27 mouse cellular contexts compared by ENCODE assay signal in genomic region chr9:94053229-94053628, GRCm38 (mm10).
DNase-seq lines count a peak whose midpoint lies in the region; ATAC-seq and TF ChIP-seq lines count a peak whose summit lies in the region.
"Had no signal": no experiment of that assay in that cellular context is flagged by ENCODE, and none has a peak within 500 bp of the region (broad histone marks: within the 10 kb centered on the region; RNA-seq: fewer than 3 reads in every experiment).

No protein-coding gene starts in this region.

- no peak overlapping the region for H3K4me2 ChIP-seq in lung, embryonic 14.5 days
- H3K4me2 ChIP-seq in myocyte (ENCODE audit: low read depth): no peak overlapping the region
- H3K4me2 ChIP-seq: forebrain, embryonic 13.5 days; heart, embryonic 13.5 days; hindbrain, embryonic 15.5 days; limb, embryonic 13.5 days; liver, embryonic 12.5 days; neural tube, embryonic 13.5 days had no signal

- H3K79me2 ChIP-seq in myocyte (ENCODE audit: control insufficient read depth, insufficient read depth): no peaks in the 10 kb centered on the region

- intact Hi-C loops in left cerebral cortex, postnatal 14 days (cut with DNase I): no loop called here

- H3K36me3 ChIP-seq in lung, embryonic 14.5 days (ENCODE audit: insufficient read depth): no peaks in the 10 kb centered on the region
- no peaks in the 10 kb centered on the region for H3K36me3 ChIP-seq in myocyte (ENCODE audit: control insufficient read depth, insufficient read depth)
- H3K36me3 ChIP-seq: heart, embryonic 13.5 days; hindbrain, embryonic 15.5 days; limb, embryonic 13.5 days; liver, embryonic 12.5 days; neural tube, embryonic 13.5 days had no signal

- POLR2A ChIA-PET in Patski (lab: Charles Lee): no interaction called here

- ATAC-seq in frontal cortex, adult (ENCODE audit: low TSS enrichment): 0 out of 2 replicates have a peak, but pooled peaks have one; percentile 34
- ATAC-seq in lung, embryonic 14.5 days (ENCODE audit: insufficient read depth): no peak
- no peak for ATAC-seq in Patski
- ATAC-seq: forebrain, embryonic 13.5 days; inflammation-experienced regulatory T-cells, adult 6 months; liver, embryonic 12.5 days; midbrain, embryonic 16.5 days had no signal

- no peaks in the 10 kb centered on the region for H3K9me3 ChIP-seq in lung, embryonic 14.5 days (ENCODE audit: low read depth, low read length)
- H3K9me3 ChIP-seq: forebrain, embryonic 13.5 days; heart, embryonic 13.5 days; hindbrain, embryonic 15.5 days; limb, embryonic 13.5 days; liver, embryonic 12.5 days; neural tube, embryonic 13.5 days had no signal

- H3K4me1 ChIP-seq in lung, embryonic 14.5 days (ENCODE audit: insufficient read depth): no peaks in the 10 kb centered on the region
- H3K4me1 ChIP-seq: forebrain, embryonic 13.5 days; heart, embryonic 13.5 days; hindbrain, embryonic 15.5 days; liver, embryonic 12.5 days; neural tube, embryonic 13.5 days had no signal

- in situ Hi-C loops in Patski (cut with MboI; ENCODE audit: low pct_unique_long_range_greater_than_20kb): no loop called here

- peak; percentile 16; the same call in 1 of the 2 replicates for TF ChIP-seq CTCF in lung, embryonic 14.5 days (IDR thresholded peaks at IDR 0.05; ENCODE audit: low read depth)
- TF ChIP-seq CTCF in Patski (IDR thresholded peaks at IDR 0.05): peak; percentile 20

- H3ac ChIP-seq in myocyte (ENCODE audit: control insufficient read depth, insufficient read length): no peak overlapping the region

- H3K9ac ChIP-seq in lung, embryonic 14.5 days: no peak overlapping the region
- H3K9ac ChIP-seq: forebrain, embryonic 13.5 days; heart, embryonic 13.5 days; hindbrain, embryonic 15.5 days; limb, embryonic 13.5 days; liver, embryonic 12.5 days; neural tube, embryonic 13.5 days had no signal

- H3K4me3 ChIP-seq in lung, embryonic 14.5 days (ENCODE audit: low read depth, low read length): no peak overlapping the region
- no peak overlapping the region for H3K4me3 ChIP-seq in myocyte
- H3K4me3 ChIP-seq: erythroblast, embryonic 14.5 days; forebrain, embryonic 13.5 days; heart, embryonic 13.5 days; hindbrain, embryonic 15.5 days; left cerebral cortex, adult 2 months; limb, embryonic 13.5 days; liver, embryonic 12.5 days; neural tube, embryonic 13.5 days had no signal

- WGBS in lung, embryonic 14.5 days: 74% methylated on average over 4 of the region's 4 CpGs

- CTCF ChIA-PET in Patski (lab: Charles Lee): no interaction called here

- no peak overlapping the region for H3K27ac ChIP-seq in lung, embryonic 14.5 days (ENCODE audit: low read depth)
- H3K27ac ChIP-seq: forebrain, embryonic 13.5 days; heart, embryonic 13.5 days; hindbrain, embryonic 15.5 days; left cerebral cortex, adult 2 months; limb, embryonic 13.5 days; liver, embryonic 12.5 days; neural tube, embryonic 13.5 days had no signal

- no peak for DNase-seq in frontal cortex, postnatal 36 days (ENCODE audit: low spot score in 2 of 2)
- DNase-seq in lung, embryonic 14.5 days: no peak
- DNase-seq in lung, adult 18-20 months: no peak
- DNase-seq in Patski (ENCODE audit: low read depth, low spot score): no peak
- DNase-seq in left cerebral cortex, postnatal 14 days (ENCODE audit: low spot score in 2 of 2): no peak
- DNase-seq: adrenal gland, postnatal 10 days; B cell, adult 2 months; cerebellum, adult 18-20 months; heart, postnatal 10 days; kidney, adult 8-10 months; kidney, postnatal 25 days; lung, adult 2 months; lung, postnatal 36 days; right cerebral cortex, postnatal 14 days; thymus, postnatal 4 days had no signal

- no peaks in the 10 kb centered on the region for H3K27me3 ChIP-seq in lung, embryonic 14.5 days (ENCODE audit: insufficient read depth, low read length)
- peaks cover 6% of the 10 kb centered on the region for H3K27me3 ChIP-seq in Patski
- no peaks in the 10 kb centered on the region for H3K27me3 ChIP-seq in myocyte (ENCODE audit: control insufficient read depth, insufficient read depth, insufficient read length)
- H3K27me3 ChIP-seq: forebrain, embryonic 13.5 days; heart, embryonic 13.5 days; hindbrain, embryonic 15.5 days; limb, embryonic 13.5 days; liver, embryonic 12.5 days; neural tube, embryonic 13.5 days had no signal

- TF ChIP-seq POLR2A in myocyte (IDR thresholded peaks at IDR 0.05; ENCODE audit: insufficient read length, low read depth): no peak

TF ChIP-seq in myocyte, 11 proteins besides CTCF, POLR2A, EP300 and RAD21:
- TF ChIP-seq USF1 (IDR thresholded peaks at IDR 0.05; ENCODE audit: low read depth) (peak; percentile 33), REST (IDR thresholded peaks at IDR 0.05; ENCODE audit: insufficient read depth, insufficient read length) (no peak)
TF ChIP-seq in myocyte: peak in this region for 1.
